Mouse (Mus musculus) midbrain, embryonic 14.5 days (tissue): ENCODE results near the gene Chaf1a. TPM values are rescaled to one million over a fixed set of nuclear protein-coding genes. Genes with fewer than 3 reads are reported as not detected.
A peak's percentile ranks its signal among the peaks of the same experiment; 100 is the strongest.

Source experiments
- ATAC-seq: fragments of 200-750 bp; cut with Nextera tagmentation; 2 replicates; pipeline ENCODE4 v1.8.0; 2017; ENCODE audit warnings: moderate number of reproducible peaks, moderate library complexity; ENCODE audit not compliant: low FRiP score, low TSS enrichment
- DNase-seq: peaks from one replicate; pipeline ENCODE4 v3.0.0-alpha.2; 2015
- H3K27ac ChIP-seq: fragments of 300-500 bp; sonication (generic); replicated peaks from 2 replicates; pipeline ENCODE4 v1.5.1; 2014; ENCODE audit warnings: mild to moderate bottlenecking, low read depth, low read length, moderate library complexity
- H3K27me3 ChIP-seq: fragments of 300-500 bp; sonication (generic); 2 replicates; pipeline ENCODE4 v1.6.1; 2014; ENCODE audit warnings: low read length, control low read depth, mixed read lengths; ENCODE audit not compliant: control insufficient read depth, insufficient read depth
- H3K36me3 ChIP-seq: fragments of 300-500 bp; sonication (generic); 2 replicates; pipeline ENCODE4 v1.6.1; 2014; ENCODE audit warnings: low read length, control low read depth; ENCODE audit not compliant: control insufficient read depth, insufficient read depth
- H3K4me1 ChIP-seq: fragments of 300-500 bp; sonication (generic); 2 replicates; pipeline ENCODE4 v1.6.1; 2014; ENCODE audit warnings: mild to moderate bottlenecking, antibody characterized with exemption, low read length, control low read depth; ENCODE audit not compliant: control insufficient read depth, insufficient read depth
- H3K4me2 ChIP-seq: fragments of 300-500 bp; sonication (generic); 2 replicates; pipeline ENCODE4 v1.6.1; 2014; ENCODE audit warnings: mild to moderate bottlenecking, low read length, moderate library complexity
- H3K4me3 ChIP-seq: fragments of 300-500 bp; sonication (generic); replicated peaks from 2 replicates; pipeline ENCODE4 v1.5.1; 2014; ENCODE audit warnings: low read depth, low read length
- H3K9ac ChIP-seq: fragments of 300-500 bp; sonication (generic); replicated peaks from 2 replicates; pipeline ENCODE4 v1.6.1; 2014; ENCODE audit warnings: mild to moderate bottlenecking, low read length, moderate library complexity
- H3K9me3 ChIP-seq: fragments of 300-500 bp; sonication (generic); 2 replicates; pipeline ENCODE4 v1.6.1; 2016; ENCODE audit warnings: low read length, control low read depth, mixed read lengths; ENCODE audit not compliant: control insufficient read depth
- WGBS: fragments of 180-500 bp; shearing (Covaris S2); extraction: QIAGEN DNeasy Blood & Tissue Kit; methylation state at CpG from one replicate; pipeline ENCODE4 v1.1.7; 2014; 5-methylcytosine and 5-hydroxymethylcytosine counted together
- polyA plus RNA-seq: library from polyadenylated mRNA; unstranded; fragments of >200 nt; fragmentation: Nextera tagmentation; extraction: Ambion mirVana; gene quantifications from 2 replicates; pipeline ENCODE4 v1.2.1, GENCODE M21; 2014

Gene Chaf1a
- polyA plus RNA-seq, 1 experiment from 2014 or later = 4.8 TPM

- no peak overlapping the region for H3K27ac ChIP-seq
- H3K36me3 ChIP-seq = peaks cover 72% of the 10 kb centered on the region
- no peak for ATAC-seq
Measured at GRCm38 (mm10) chr17:56016793-56017785, 23.1 kb upstream of the Chaf1a start.

GRCm38 (mm10) chr17:56017848-56018247 is 22.4 kb upstream of the Chaf1a start:
- H3K27ac ChIP-seq = 0 out of 2 replicates have a peak overlapping the region, but pooled peaks have one; percentile 49

More at GRCm38 (mm10) chr17:56016793-56017785, 23.1 kb upstream of the Chaf1a start:
- H3K4me2 ChIP-seq = no peak overlapping the region
- H3K27me3 ChIP-seq = no peaks in the 10 kb centered on the region
- DNase-seq = no peak
- H3K4me1 ChIP-seq = no peaks in the 10 kb centered on the region
- 86% methylated on average over 15 of the region's 15 CpGs for WGBS
- H3K9ac ChIP-seq = no peak overlapping the region
- no peaks in the 10 kb centered on the region for H3K9me3 ChIP-seq
- H3K4me3 ChIP-seq = no peak overlapping the region

GRCm38 (mm10) chr17:56018347-56019131 is 21.7 kb upstream of the Chaf1a start:
- Histone ChIP-seq H3K4me3 (no peak overlapping the region), H3K36me3 (peaks cover 60% of the 10 kb centered on the region), H3K27me3 (no peaks in the 10 kb centered on the region), H3K9ac (no peak overlapping the region), H3K9me3 (no peaks in the 10 kb centered on the region), H3K4me2 (no peak overlapping the region), H3K4me1 (peaks cover 6% of the 10 kb centered on the region; the same call in 1 of the 2 replicates), H3K27ac (peak overlapping the region; percentile 32; the same call in 1 of the 2 replicates)
- DNase-seq = peak; percentile 48
- ATAC-seq = 0 out of 2 replicates have a peak, but pooled peaks have one; percentile 7
- 77% methylated on average over 20 of the region's 20 CpGs for WGBS

More at GRCm38 (mm10) chr17:56017848-56018247, 22.4 kb upstream of the Chaf1a start:
- 88% methylated on average over 7 of the region's 7 CpGs for WGBS
- Histone ChIP-seq H3K9ac (no peak overlapping the region), H3K4me3 (no peak overlapping the region), H3K27me3 (no peaks in the 10 kb centered on the region), H3K4me2 (no peak overlapping the region), H3K9me3 (no peaks in the 10 kb centered on the region), H3K4me1 (peaks cover 6% of the 10 kb centered on the region; the same call in 1 of the 2 replicates), H3K36me3 (peaks cover 66% of the 10 kb centered on the region)
- no peak for DNase-seq
- ATAC-seq = no peak

- peaks cover 49% of the 10 kb centered on the region for H3K36me3 ChIP-seq
- ATAC-seq (no peak), DNase-seq (no peak)
- no peak overlapping the region for H3K9ac ChIP-seq
- H3K27ac ChIP-seq = peak overlapping the region; percentile 55
- H3K27me3 ChIP-seq = no peaks in the 10 kb centered on the region
- WGBS = 88% methylated on average over 6 of the region's 6 CpGs
- peaks cover 6% of the 10 kb centered on the region; the same call in 1 of the 2 replicates for H3K4me1 ChIP-seq
- no peaks in the 10 kb centered on the region for H3K9me3 ChIP-seq
- no peak overlapping the region for H3K4me2 ChIP-seq
- H3K4me3 ChIP-seq = no peak overlapping the region
Measured at GRCm38 (mm10) chr17:56020400-56021084, 19.7 kb upstream of the Chaf1a start.

GRCm38 (mm10) chr17:56021161-56021910 is 18.9 kb upstream of the Chaf1a start:
- Histone ChIP-seq H3K4me2 (no peak overlapping the region), H3K36me3 (peaks cover 41% of the 10 kb centered on the region), H3K9ac (no peak overlapping the region), H3K27me3 (no peaks in the 10 kb centered on the region), H3K9me3 (no peaks in the 10 kb centered on the region), H3K4me1 (peaks cover 6% of the 10 kb centered on the region; the same call in 1 of the 2 replicates), H3K4me3 (no peak overlapping the region), H3K27ac (peak overlapping the region; percentile 55)
- ATAC-seq (no peak), DNase-seq (no peak)
- 86% methylated on average over 4 of the region's 4 CpGs for WGBS

- 40% methylated on average over 2 of the region's 2 CpGs for WGBS
- Histone ChIP-seq H3K4me1 (peaks cover 6% of the 10 kb centered on the region; the same call in 1 of the 2 replicates), H3K9me3 (no peaks in the 10 kb centered on the region), H3K9ac (no peak overlapping the region), H3K27ac (peak overlapping the region; percentile 45), H3K4me2 (no peak overlapping the region), H3K27me3 (no peaks in the 10 kb centered on the region), H3K36me3 (peaks cover 31% of the 10 kb centered on the region), H3K4me3 (no peak overlapping the region)
- ATAC-seq = no peak
- no peak for DNase-seq
Measured at GRCm38 (mm10) chr17:56022131-56022988, 17.9 kb upstream of the Chaf1a start.

GRCm38 (mm10) chr17:56022989-56023290 is 17.3 kb upstream of the Chaf1a start:
- Histone ChIP-seq H3K9me3 (no peaks in the 10 kb centered on the region), H3K27ac (peak overlapping the region; percentile 45), H3K36me3 (peaks cover 28% of the 10 kb centered on the region), H3K4me2 (no peak overlapping the region), H3K4me1 (peaks cover 6% of the 10 kb centered on the region; the same call in 1 of the 2 replicates), H3K4me3 (no peak overlapping the region), H3K9ac (no peak overlapping the region), H3K27me3 (no peaks in the 10 kb centered on the region)
- WGBS = 80% methylated on average over 4 of the region's 4 CpGs
- DNase-seq = no peak
- ATAC-seq = no peak
